Mouse (Mus musculus): ENCODE data around the gene Bcl11a. TPM values are rescaled to one million over a fixed set of nuclear protein-coding genes. Genes with fewer than 3 reads are reported as not detected.

Bcl11a gene
- polyA plus RNA-seq, 1 experiment from 2014 or later: 159 TPM

DNA sequence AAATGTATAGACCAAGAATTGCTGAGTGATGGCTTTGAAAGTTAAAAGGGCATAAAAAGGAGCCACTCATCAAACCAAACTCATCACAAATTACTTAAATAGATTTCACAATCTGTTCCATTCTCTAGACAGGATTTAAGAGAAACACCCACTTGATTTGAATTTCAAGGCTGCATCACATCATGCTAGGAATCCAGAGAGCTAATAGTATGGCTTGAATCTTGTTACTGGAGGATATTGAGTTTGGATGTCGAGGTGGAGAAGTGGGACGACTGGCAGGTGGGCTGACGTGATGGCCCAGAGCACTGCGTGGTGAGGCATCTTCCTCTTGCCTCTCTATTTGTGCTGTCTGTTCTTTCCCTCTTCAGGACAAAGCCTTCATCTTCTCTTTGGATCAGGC is 99.6 kb downstream of the Bcl11a start:
- Histone ChIP-seq H3K9ac (no peak overlapping the region), H3K4me3 (no peak overlapping the region), H3K4me1 (peaks cover 8% of the 10 kb centered on the region; the same call in 1 of the 2 replicates), H3K27ac (no peak overlapping the region), H3K9me3 (replicated peaks) (no peaks in the 10 kb centered on the region), H3K27me3 (no peaks in the 10 kb centered on the region), H3K36me3 (ENCODE audit: poor library complexity, severe bottlenecking) (peaks cover 8% of the 10 kb centered on the region), H3K4me2 (no peak overlapping the region)
- no peak for ATAC-seq
- WGBS: 92% methylated on average over 4 of the region's 4 CpGs

- no peaks in the 10 kb centered on the region for H3K9me3 ChIP-seq (replicated peaks)
- H3K36me3 ChIP-seq (ENCODE audit: poor library complexity, severe bottlenecking): no peaks in the 10 kb centered on the region
- no peak overlapping the region for H3K9ac ChIP-seq
- H3K4me2 ChIP-seq: no peak overlapping the region
- H3K27me3 ChIP-seq: no peaks in the 10 kb centered on the region
- H3K4me1 ChIP-seq: peaks cover 8% of the 10 kb centered on the region; the same call in 1 of the 2 replicates
- ATAC-seq: no peak
- 93% methylated on average over 6 of the region's 6 CpGs for WGBS
- no peak overlapping the region for H3K4me3 ChIP-seq
- H3K27ac ChIP-seq: no peak overlapping the region
These were observed 101.1 kb downstream of the Bcl11a start for GRCm38 (mm10) chr11:24178823-24179476.

DNA sequence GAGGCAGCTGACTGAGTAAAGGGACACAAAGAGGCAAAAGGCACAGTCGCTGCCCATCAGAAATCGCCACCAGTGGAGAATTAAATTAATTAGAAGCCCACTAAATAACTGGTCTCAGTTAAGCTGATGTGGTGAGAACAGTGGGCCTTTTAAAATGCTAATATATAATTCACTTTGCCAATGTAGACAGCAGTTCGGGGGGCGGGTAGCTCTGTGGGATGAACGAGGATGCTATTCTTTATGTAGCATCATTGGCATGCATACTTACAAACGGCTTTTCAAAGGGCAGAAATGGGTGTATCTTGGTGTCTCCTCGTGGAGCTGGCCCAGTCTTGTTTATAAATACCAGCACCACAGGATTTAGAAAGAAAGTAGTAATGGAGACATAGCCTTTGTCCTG is 102.2 kb downstream of the Bcl11a start:
- 0 out of 2 replicates have a peak, but pooled peaks have one; percentile 41 for ATAC-seq

DNA sequence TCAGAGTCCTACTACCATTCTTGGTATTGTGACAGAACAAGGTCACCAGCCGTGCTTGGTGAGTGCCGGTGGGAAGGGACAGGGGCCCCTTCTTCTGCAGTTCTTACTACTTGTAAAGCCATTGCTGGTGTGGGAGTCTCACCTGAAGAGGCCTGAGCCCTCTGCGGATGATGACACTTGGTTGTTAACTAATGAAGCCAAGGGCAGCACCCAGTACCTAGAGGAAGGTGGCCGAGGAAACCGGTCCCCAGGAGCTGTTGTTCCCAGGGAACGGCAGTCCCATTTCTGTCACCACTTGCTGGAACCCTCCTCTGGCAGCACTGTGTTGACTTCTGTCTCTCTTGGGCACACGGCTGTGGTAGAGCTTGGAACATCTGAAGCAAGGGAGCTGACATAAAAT is 105.6 kb downstream of the Bcl11a start:
- no peak for ATAC-seq

More for the DNA sequence above, 102.2 kb downstream of the Bcl11a start:
- H3K4me1 ChIP-seq: peaks cover 8% of the 10 kb centered on the region; the same call in 1 of the 2 replicates
- H3K27ac ChIP-seq: no peak overlapping the region
- no peaks in the 10 kb centered on the region for H3K27me3 ChIP-seq
- WGBS: 11% methylated on average over 7 of the region's 7 CpGs
- H3K4me2 ChIP-seq: no peak overlapping the region
- H3K9me3 ChIP-seq (replicated peaks): no peaks in the 10 kb centered on the region
- no peaks in the 10 kb centered on the region for H3K36me3 ChIP-seq (ENCODE audit: poor library complexity, severe bottlenecking)
- no peak overlapping the region for H3K9ac ChIP-seq
- H3K4me3 ChIP-seq: no peak overlapping the region

DNA sequence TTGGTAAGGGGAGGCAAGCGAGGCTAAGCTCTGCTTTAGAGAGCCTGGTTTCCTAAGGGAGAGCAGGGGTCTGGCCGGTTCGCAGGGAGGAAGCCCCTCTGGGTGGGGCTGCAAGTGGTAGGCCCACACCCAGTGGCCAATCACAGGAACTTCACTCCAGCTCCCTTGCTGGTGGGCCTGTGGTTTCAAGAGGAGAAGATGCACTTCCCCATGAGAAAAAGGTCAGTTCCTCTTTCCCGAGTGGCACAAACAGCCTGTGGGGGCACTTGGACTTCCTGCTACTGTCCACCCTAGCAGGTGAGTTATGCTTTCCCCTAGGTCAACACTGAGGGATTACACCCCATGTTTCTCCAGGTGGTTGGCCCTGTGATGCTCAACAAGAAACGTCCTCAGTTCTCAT is 107.1 kb downstream of the Bcl11a start:
- no peak overlapping the region for H3K4me2 ChIP-seq
- no peaks in the 10 kb centered on the region for H3K36me3 ChIP-seq (ENCODE audit: poor library complexity, severe bottlenecking)
- H3K27ac ChIP-seq: no peak overlapping the region
- H3K27me3 ChIP-seq: no peaks in the 10 kb centered on the region
- H3K9ac ChIP-seq: no peak overlapping the region
- peaks cover 6% of the 10 kb centered on the region; the same call in 1 of the 2 replicates for H3K4me1 ChIP-seq
- H3K4me3 ChIP-seq: no peak overlapping the region
- no peaks in the 10 kb centered on the region for H3K9me3 ChIP-seq (replicated peaks)
- WGBS: 69% methylated on average over 5 of the region's 5 CpGs
- no peak for ATAC-seq

More for the DNA sequence above, 105.6 kb downstream of the Bcl11a start:
- no peak overlapping the region for H3K9ac ChIP-seq
- H3K9me3 ChIP-seq (replicated peaks): no peaks in the 10 kb centered on the region
- H3K4me2 ChIP-seq: no peak overlapping the region
- H3K27me3 ChIP-seq: no peaks in the 10 kb centered on the region
- no peaks in the 10 kb centered on the region for H3K36me3 ChIP-seq (ENCODE audit: poor library complexity, severe bottlenecking)
- no peak overlapping the region for H3K27ac ChIP-seq
- no peak overlapping the region for H3K4me3 ChIP-seq
- 90% methylated on average over 7 of the region's 7 CpGs for whole genome bisulfite sequencing
- peaks cover 8% of the 10 kb centered on the region; the same call in 1 of the 2 replicates for H3K4me1 ChIP-seq

DNA sequence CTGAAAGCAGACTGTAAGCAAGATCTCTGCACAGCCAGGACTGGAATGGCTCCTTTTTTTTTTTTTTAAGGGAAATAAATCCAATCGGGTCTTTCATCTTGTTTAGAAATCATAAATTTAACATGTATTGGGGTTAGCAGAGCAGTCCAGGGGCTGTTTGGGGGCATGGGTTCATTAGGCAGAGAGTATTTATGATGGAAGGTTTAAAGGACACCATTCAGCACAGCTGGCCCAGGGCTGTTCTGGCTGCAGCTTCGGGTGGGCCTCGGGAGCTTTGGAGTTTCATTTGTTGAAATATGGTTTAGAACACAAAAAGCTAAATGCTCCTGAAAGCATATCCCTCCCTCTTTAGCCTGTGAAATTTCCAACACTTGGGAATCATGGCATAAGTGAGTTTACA is 112.6 kb downstream of the Bcl11a start:
- H3K36me3 ChIP-seq (ENCODE audit: poor library complexity, severe bottlenecking): no peaks in the 10 kb centered on the region
- no peaks in the 10 kb centered on the region for H3K4me1 ChIP-seq
- no peaks in the 10 kb centered on the region for H3K9me3 ChIP-seq (replicated peaks)
- WGBS: 91% methylated on average over 3 of the region's 3 CpGs
- H3K27me3 ChIP-seq: no peaks in the 10 kb centered on the region
- H3K27ac ChIP-seq: no peak overlapping the region
- H3K9ac ChIP-seq: no peak overlapping the region
- no peak for ATAC-seq
- H3K4me2 ChIP-seq: no peak overlapping the region
- H3K4me3 ChIP-seq: no peak overlapping the region

DNA sequence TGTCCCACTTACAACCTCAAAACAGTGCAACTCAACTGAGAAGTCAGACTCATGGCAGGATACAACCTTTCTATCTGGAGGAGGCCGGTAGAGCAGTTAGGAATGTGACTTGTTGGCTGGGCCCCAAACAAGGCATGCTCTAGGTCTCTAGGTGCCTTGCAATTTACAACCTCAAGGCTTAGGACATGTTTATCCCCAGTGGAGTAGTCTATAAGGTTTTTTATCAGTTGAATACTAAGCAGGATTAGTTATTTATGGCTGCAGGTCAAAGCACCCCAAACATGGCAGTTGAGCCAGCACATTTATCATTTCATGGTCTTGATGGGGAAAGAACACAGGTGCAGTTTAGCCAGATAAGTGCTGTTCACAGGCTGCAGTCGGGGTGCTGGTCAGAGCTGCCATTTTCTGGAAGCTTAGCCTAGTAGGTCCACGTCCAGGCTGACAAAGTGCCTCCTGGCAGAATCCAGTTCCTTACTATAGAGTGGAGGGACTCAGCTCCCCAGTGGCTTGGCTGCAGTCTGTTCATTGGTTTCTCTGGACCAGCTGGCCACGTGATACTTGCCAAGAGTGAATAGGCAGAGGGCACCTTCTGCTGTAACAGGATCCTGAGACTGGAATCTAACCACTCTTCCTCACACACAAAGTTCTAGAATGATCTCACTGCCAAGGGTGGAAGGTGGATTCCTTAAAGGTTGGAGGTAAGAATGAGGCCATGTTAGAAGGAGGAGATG is 118.8 kb downstream of the Bcl11a start:
- no peaks in the 10 kb centered on the region for H3K36me3 ChIP-seq (ENCODE audit: poor library complexity, severe bottlenecking)
- H3K9me3 ChIP-seq (replicated peaks): no peaks in the 10 kb centered on the region
- no peak overlapping the region for H3K27ac ChIP-seq
- H3K27me3 ChIP-seq: no peaks in the 10 kb centered on the region
- H3K4me1 ChIP-seq: peaks cover 4% of the 10 kb centered on the region; the same call in 1 of the 2 replicates
- H3K4me2 ChIP-seq: no peak overlapping the region
- H3K9ac ChIP-seq: no peak overlapping the region
- no peak overlapping the region for H3K4me3 ChIP-seq
- no peak for ATAC-seq
- 84% methylated on average over 4 of the region's 4 CpGs for WGBS

GRCm38 (mm10) chr11:24197424-24197823 is 119.6 kb downstream of the Bcl11a start:
- Histone ChIP-seq H3K27ac (no peak overlapping the region), H3K4me2 (no peak overlapping the region), H3K9me3 (replicated peaks) (no peaks in the 10 kb centered on the region), H3K36me3 (ENCODE audit: poor library complexity, severe bottlenecking) (no peaks in the 10 kb centered on the region), H3K4me1 (peaks cover 7% of the 10 kb centered on the region), H3K4me3 (no peak overlapping the region), H3K9ac (no peak overlapping the region), H3K27me3 (no peaks in the 10 kb centered on the region)
- WGBS: 54% methylated on average over 1 of the region's 1 CpGs
- no peak; the same call in 1 of the 2 replicates for ATAC-seq

- Histone ChIP-seq H3K9me3 (replicated peaks) (no peaks in the 10 kb centered on the region), H3K27ac (no peak overlapping the region), H3K36me3 (ENCODE audit: poor library complexity, severe bottlenecking) (no peaks in the 10 kb centered on the region), H3K4me1 (peaks cover 16% of the 10 kb centered on the region), H3K9ac (no peak overlapping the region), H3K27me3 (no peaks in the 10 kb centered on the region), H3K4me2 (no peak overlapping the region), H3K4me3 (no peak overlapping the region)
- 96% methylated on average over 3 of the region's 3 CpGs for WGBS
- ATAC-seq: no peak
These were observed 121.7 kb downstream of the Bcl11a start for GRCm38 (mm10) chr11:24199560-24199959.

DNA sequence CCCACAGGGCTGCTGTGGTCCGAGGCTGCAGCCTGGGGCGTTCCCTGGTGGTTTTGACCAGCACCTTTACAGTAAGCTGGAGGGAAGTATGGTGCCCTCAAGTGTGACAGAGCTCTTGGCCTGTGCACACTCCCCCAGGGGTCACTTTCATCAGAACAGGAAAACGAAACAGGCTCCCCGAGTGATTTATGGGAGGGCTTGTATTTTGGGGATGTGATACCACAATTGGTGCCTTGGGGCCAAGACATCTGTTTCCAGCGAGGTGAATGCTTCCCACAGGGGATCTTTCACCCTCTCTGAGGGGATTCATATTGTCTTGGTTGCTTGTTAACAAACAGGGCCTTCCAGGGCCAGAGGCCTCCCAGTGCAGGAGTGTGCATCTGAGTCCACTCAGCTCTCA is 122.5 kb downstream of the Bcl11a start:
- ATAC-seq: no peak
- no peak overlapping the region for H3K4me2 ChIP-seq
- H3K27me3 ChIP-seq: no peaks in the 10 kb centered on the region
- H3K36me3 ChIP-seq (ENCODE audit: poor library complexity, severe bottlenecking): no peaks in the 10 kb centered on the region
- peaks cover 16% of the 10 kb centered on the region for H3K4me1 ChIP-seq
- no peak overlapping the region for H3K27ac ChIP-seq
- 82% methylated on average over 5 of the region's 5 CpGs for WGBS
- no peak overlapping the region for H3K9ac ChIP-seq
- no peak overlapping the region for H3K4me3 ChIP-seq
- no peaks in the 10 kb centered on the region for H3K9me3 ChIP-seq (replicated peaks)

DNA sequence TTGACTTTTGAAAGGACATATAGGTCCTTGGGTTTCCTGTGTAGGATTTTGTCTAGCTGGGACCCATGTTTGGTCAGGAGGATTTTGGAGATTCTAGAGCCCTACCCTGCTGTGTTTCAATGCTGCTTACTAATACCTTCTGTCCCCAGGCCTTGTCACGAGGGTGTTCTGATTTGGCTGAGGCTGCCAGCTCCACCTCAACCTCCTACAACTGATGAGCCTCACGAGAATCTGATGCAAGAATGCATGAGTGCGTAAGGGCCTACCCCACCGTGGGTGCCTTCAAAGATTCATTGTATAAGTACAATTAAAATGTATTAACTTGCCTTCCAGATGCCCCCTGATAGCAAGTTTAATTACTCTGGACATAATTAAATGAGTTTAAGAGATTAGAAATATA is 123.4 kb downstream of the Bcl11a start:
- 69% methylated on average over 4 of the region's 4 CpGs for WGBS

GRCm38 (mm10) chr11:24202641-24203361 is 124.9 kb downstream of the Bcl11a start:
- Histone ChIP-seq H3K9me3 (replicated peaks) (no peaks in the 10 kb centered on the region), H3K9ac (no peak overlapping the region), H3K27ac (no peak overlapping the region), H3K36me3 (ENCODE audit: poor library complexity, severe bottlenecking) (no peaks in the 10 kb centered on the region), H3K27me3 (no peaks in the 10 kb centered on the region), H3K4me2 (no peak overlapping the region), H3K4me1 (peaks cover 12% of the 10 kb centered on the region), H3K4me3 (no peak overlapping the region)
- no peak; the same call in 1 of the 2 replicates for ATAC-seq
- 25% methylated on average over 7 of the region's 7 CpGs for WGBS

More for the DNA sequence above, 123.4 kb downstream of the Bcl11a start:
- Histone ChIP-seq H3K4me2 (no peak overlapping the region), H3K4me3 (no peak overlapping the region), H3K27me3 (no peaks in the 10 kb centered on the region), H3K27ac (no peak overlapping the region), H3K36me3 (ENCODE audit: poor library complexity, severe bottlenecking) (no peaks in the 10 kb centered on the region), H3K9me3 (replicated peaks) (no peaks in the 10 kb centered on the region), H3K4me1 (peaks cover 16% of the 10 kb centered on the region), H3K9ac (no peak overlapping the region)
- ATAC-seq: no peak

Data from forebrain, embryonic 13.5 days (tissue).